Mouse (Mus musculus): ENCODE results near the gene Tm4sf19. TPM values are rescaled to one million over a fixed set of nuclear protein-coding genes. Genes with fewer than 3 reads are reported as not detected.

Tm4sf19 gene
- not detected in 2 replicates for polyA plus RNA-seq (2014; fragmentation: Nextera tagmentation; extraction: Ambion mirVana)

- Histone ChIP-seq H3K4me3 (ENCODE audit: low read depth, low read length) (no peak within 1 kb of the TSS), H3K27ac (ENCODE audit: low read depth, low read length) (no peak within 1 kb of the TSS), H3K9me3 (replicated peaks; ENCODE audit: control insufficient read depth, low read length) (no peaks in the 10 kb centered on the region), H3K36me3 (ENCODE audit: control insufficient read depth, insufficient read depth, low read length) (no peaks in the 10 kb centered on the region), H3K9ac (ENCODE audit: low read length) (no peak within 1 kb of the TSS), H3K4me2 (ENCODE audit: low read length) (no peak within 1 kb of the TSS), H3K27me3 (replicated peaks; ENCODE audit: control insufficient read depth, insufficient read depth, low read length) (no peaks in the 10 kb centered on the region), H3K4me1 (ENCODE audit: control insufficient read depth, insufficient read depth, low read length) (no peaks in the 10 kb centered on the region)
- no peak for ATAC-seq
- WGBS: 87% methylated on average over 7 of the region's 7 CpGs
- no peak for DNase-seq (ENCODE audit: low spot score)
Observed at GRCm38 (mm10) chr16:32400267-32400666, at the start of gene Tm4sf19. Gene Tm4sf19 (plus strand): TSS chr16:32400506.

GRCm38 (mm10) chr16:32350776-32351175, 49.5 kb upstream of the Tm4sf19 start:
- no peak for DNase-seq (ENCODE audit: low spot score)
- no peak overlapping the region for H3K4me3 ChIP-seq (ENCODE audit: low read depth, low read length)
- WGBS: 87% methylated on average over 3 of the region's 3 CpGs
- no peak overlapping the region for H3K27ac ChIP-seq (ENCODE audit: low read depth, low read length)
- H3K36me3 ChIP-seq (ENCODE audit: control insufficient read depth, insufficient read depth, low read length): peaks cover 29% of the 10 kb centered on the region
- no peaks in the 10 kb centered on the region for H3K9me3 ChIP-seq (replicated peaks; ENCODE audit: control insufficient read depth, low read length)
- no peak overlapping the region for H3K4me2 ChIP-seq (ENCODE audit: low read length)
- no peak for ATAC-seq
- H3K27me3 ChIP-seq (replicated peaks; ENCODE audit: control insufficient read depth, insufficient read depth, low read length): no peaks in the 10 kb centered on the region
- H3K9ac ChIP-seq (ENCODE audit: low read length): no peak overlapping the region
- H3K4me1 ChIP-seq (ENCODE audit: control insufficient read depth, insufficient read depth, low read length): no peaks in the 10 kb centered on the region

GRCm38 (mm10) chr16:32363530-32363929, 36.8 kb upstream of the Tm4sf19 start:
- Histone ChIP-seq H3K4me3 (ENCODE audit: low read depth, low read length) (no peak overlapping the region), H3K4me2 (ENCODE audit: low read length) (no peak overlapping the region), H3K36me3 (ENCODE audit: control insufficient read depth, insufficient read depth, low read length) (peaks cover 20% of the 10 kb centered on the region), H3K9ac (ENCODE audit: low read length) (no peak overlapping the region), H3K27ac (ENCODE audit: low read depth, low read length) (no peak overlapping the region), H3K27me3 (replicated peaks; ENCODE audit: control insufficient read depth, insufficient read depth, low read length) (no peaks in the 10 kb centered on the region), H3K9me3 (replicated peaks; ENCODE audit: control insufficient read depth, low read length) (no peaks in the 10 kb centered on the region), H3K4me1 (ENCODE audit: control insufficient read depth, insufficient read depth, low read length) (no peaks in the 10 kb centered on the region)
- no peak for ATAC-seq
- WGBS: 92% methylated on average over 2 of the region's 2 CpGs
- no peak for DNase-seq (ENCODE audit: low spot score)

GRCm38 (mm10) chr16:32371351-32371750, 29.0 kb upstream of the Tm4sf19 start:
- H3K27me3 ChIP-seq (replicated peaks; ENCODE audit: control insufficient read depth, insufficient read depth, low read length): no peaks in the 10 kb centered on the region
- H3K4me2 ChIP-seq (ENCODE audit: low read length): no peak overlapping the region
- no peak overlapping the region for H3K4me3 ChIP-seq (ENCODE audit: low read depth, low read length)
- H3K36me3 ChIP-seq (ENCODE audit: control insufficient read depth, insufficient read depth, low read length): peaks cover 51% of the 10 kb centered on the region
- no peak overlapping the region for H3K27ac ChIP-seq (ENCODE audit: low read depth, low read length)
- no peaks in the 10 kb centered on the region for H3K4me1 ChIP-seq (ENCODE audit: control insufficient read depth, insufficient read depth, low read length)
- 88% methylated on average over 4 of the region's 4 CpGs for WGBS
- ATAC-seq (no peak), DNase-seq (ENCODE audit: low spot score) (peak; percentile 33)
- H3K9ac ChIP-seq (ENCODE audit: low read length): no peak overlapping the region
- H3K9me3 ChIP-seq (replicated peaks; ENCODE audit: control insufficient read depth, low read length): no peaks in the 10 kb centered on the region

- Histone ChIP-seq H3K36me3 (ENCODE audit: control insufficient read depth, insufficient read depth, low read length) (peaks cover 86% of the 10 kb centered on the region), H3K4me2 (ENCODE audit: low read length) (no peak overlapping the region)
- WGBS: 95% methylated on average over 2 of the region's 2 CpGs
Observed at GRCm38 (mm10) chr16:32379575-32379974, 20.7 kb upstream of the Tm4sf19 start.

GRCm38 (mm10) chr16:32382901-32383300, 17.4 kb upstream of the Tm4sf19 start:
- no peak overlapping the region for H3K4me3 ChIP-seq (ENCODE audit: low read depth, low read length)
- no peak overlapping the region for H3K27ac ChIP-seq (ENCODE audit: low read depth, low read length)
- no peak overlapping the region for H3K4me2 ChIP-seq (ENCODE audit: low read length)
- no peaks in the 10 kb centered on the region for H3K9me3 ChIP-seq (replicated peaks; ENCODE audit: control insufficient read depth, low read length)
- no peaks in the 10 kb centered on the region for H3K4me1 ChIP-seq (ENCODE audit: control insufficient read depth, insufficient read depth, low read length)
- H3K27me3 ChIP-seq (replicated peaks; ENCODE audit: control insufficient read depth, insufficient read depth, low read length): no peaks in the 10 kb centered on the region
- no peak for DNase-seq (ENCODE audit: low spot score)
- H3K9ac ChIP-seq (ENCODE audit: low read length): no peak overlapping the region
- peaks cover 84% of the 10 kb centered on the region for H3K36me3 ChIP-seq (ENCODE audit: control insufficient read depth, insufficient read depth, low read length)
- ATAC-seq: no peak

More at GRCm38 (mm10) chr16:32379575-32379974, 20.7 kb upstream of the Tm4sf19 start:
- H3K27me3 ChIP-seq (replicated peaks; ENCODE audit: control insufficient read depth, insufficient read depth, low read length): no peaks in the 10 kb centered on the region
- no peak overlapping the region for H3K4me3 ChIP-seq (ENCODE audit: low read depth, low read length)
- no peak for DNase-seq (ENCODE audit: low spot score)
- ATAC-seq: no peak
- no peak overlapping the region for H3K27ac ChIP-seq (ENCODE audit: low read depth, low read length)
- H3K4me1 ChIP-seq (ENCODE audit: control insufficient read depth, insufficient read depth, low read length): no peaks in the 10 kb centered on the region
- H3K9ac ChIP-seq (ENCODE audit: low read length): no peak overlapping the region
- no peaks in the 10 kb centered on the region for H3K9me3 ChIP-seq (replicated peaks; ENCODE audit: control insufficient read depth, low read length)

DNA sequence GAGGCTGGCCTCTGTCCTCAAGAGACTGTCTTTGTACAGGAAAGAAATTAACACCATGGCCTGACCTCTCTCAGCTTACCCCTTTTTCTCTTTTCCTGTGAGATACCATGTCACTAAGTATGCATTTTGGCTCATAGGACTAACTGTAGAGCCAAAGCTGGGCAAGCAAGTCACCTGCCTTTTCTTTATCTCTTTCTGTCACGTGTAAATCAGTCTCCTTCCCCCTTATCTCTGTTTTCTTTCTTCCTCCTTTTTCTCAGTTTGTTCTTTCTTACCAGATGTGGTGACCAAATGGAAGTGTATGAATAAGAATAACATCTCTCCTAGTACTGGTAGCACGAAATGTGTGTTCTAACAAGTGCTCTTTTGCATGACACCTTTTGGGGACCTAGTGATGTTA, 15.4 kb upstream of the Tm4sf19 start:
- WGBS: 90% methylated on average over 2 of the region's 2 CpGs
- no peak overlapping the region for H3K4me3 ChIP-seq (ENCODE audit: low read depth, low read length)
- no peak overlapping the region for H3K4me2 ChIP-seq (ENCODE audit: low read length)
- DNase-seq (ENCODE audit: low spot score): no peak
- no peak overlapping the region for H3K27ac ChIP-seq (ENCODE audit: low read depth, low read length)
- H3K9ac ChIP-seq (ENCODE audit: low read length): no peak overlapping the region
- no peaks in the 10 kb centered on the region for H3K4me1 ChIP-seq (ENCODE audit: control insufficient read depth, insufficient read depth, low read length)
- peaks cover 77% of the 10 kb centered on the region for H3K36me3 ChIP-seq (ENCODE audit: control insufficient read depth, insufficient read depth, low read length)
- no peak for ATAC-seq
- H3K9me3 ChIP-seq (replicated peaks; ENCODE audit: control insufficient read depth, low read length): no peaks in the 10 kb centered on the region
- H3K27me3 ChIP-seq (replicated peaks; ENCODE audit: control insufficient read depth, insufficient read depth, low read length): no peaks in the 10 kb centered on the region

- no peak overlapping the region for H3K27ac ChIP-seq (ENCODE audit: low read depth, low read length)
- H3K36me3 ChIP-seq (ENCODE audit: control insufficient read depth, insufficient read depth, low read length): peaks cover 73% of the 10 kb centered on the region
- WGBS: 84% methylated on average over 3 of the region's 3 CpGs
- no peaks in the 10 kb centered on the region for H3K27me3 ChIP-seq (replicated peaks; ENCODE audit: control insufficient read depth, insufficient read depth, low read length)
- H3K4me3 ChIP-seq (ENCODE audit: low read depth, low read length): no peak overlapping the region
- no peak overlapping the region for H3K4me2 ChIP-seq (ENCODE audit: low read length)
- H3K9ac ChIP-seq (ENCODE audit: low read length): no peak overlapping the region
- ATAC-seq (no peak), DNase-seq (ENCODE audit: low spot score) (no peak)
- no peaks in the 10 kb centered on the region for H3K4me1 ChIP-seq (ENCODE audit: control insufficient read depth, insufficient read depth, low read length)
- no peaks in the 10 kb centered on the region for H3K9me3 ChIP-seq (replicated peaks; ENCODE audit: control insufficient read depth, low read length)
Observed at GRCm38 (mm10) chr16:32386826-32387225, 13.5 kb upstream of the Tm4sf19 start.

GRCm38 (mm10) chr16:32389049-32389448, 11.3 kb upstream of the Tm4sf19 start:
- no peak overlapping the region for H3K4me3 ChIP-seq (ENCODE audit: low read depth, low read length)
- H3K27me3 ChIP-seq (replicated peaks; ENCODE audit: control insufficient read depth, insufficient read depth, low read length): no peaks in the 10 kb centered on the region
- H3K4me1 ChIP-seq (ENCODE audit: control insufficient read depth, insufficient read depth, low read length): no peaks in the 10 kb centered on the region
- no peak for ATAC-seq
- no peak for DNase-seq (ENCODE audit: low spot score)
- no peak overlapping the region for H3K27ac ChIP-seq (ENCODE audit: low read depth, low read length)
- no peak overlapping the region for H3K9ac ChIP-seq (ENCODE audit: low read length)
- H3K36me3 ChIP-seq (ENCODE audit: control insufficient read depth, insufficient read depth, low read length): peaks cover 56% of the 10 kb centered on the region
- no peaks in the 10 kb centered on the region for H3K9me3 ChIP-seq (replicated peaks; ENCODE audit: control insufficient read depth, low read length)
- H3K4me2 ChIP-seq (ENCODE audit: low read length): no peak overlapping the region
